Comparison of ENCODE assay signal across 17 mouse cellular contexts in the genomic region with DNA sequence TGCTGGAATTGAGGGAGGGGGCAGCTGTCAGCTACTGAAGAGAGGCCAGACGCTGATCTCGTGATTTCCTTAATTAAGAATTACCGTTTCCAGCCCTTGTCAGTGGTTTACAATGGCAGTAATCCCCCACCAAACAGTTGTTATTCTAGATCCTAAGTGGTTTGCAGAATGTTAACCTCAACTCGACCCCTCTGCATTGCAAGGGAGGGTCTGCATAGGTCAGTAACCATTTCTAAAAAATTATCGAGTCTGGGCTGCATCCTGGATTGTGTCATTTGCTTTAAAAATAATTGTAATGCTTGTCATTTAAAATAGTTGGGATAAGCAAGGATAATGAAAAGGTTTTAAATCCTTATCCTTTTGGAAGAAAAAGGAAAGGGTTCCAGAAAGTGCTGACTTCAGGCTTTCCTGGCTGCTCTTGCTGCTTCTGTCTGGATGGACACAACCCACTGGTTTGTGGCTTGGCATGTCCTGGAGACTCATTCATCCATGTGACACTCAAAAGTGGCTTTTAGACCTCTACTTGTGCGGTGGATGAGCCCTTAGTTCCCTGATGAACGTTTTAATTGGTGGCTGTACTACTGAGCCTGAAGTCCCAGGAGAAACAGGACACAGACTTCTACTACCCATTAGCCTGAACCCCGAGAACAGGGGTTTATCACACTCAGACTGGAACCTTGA.
DNase-seq lines count a peak whose midpoint lies in the region; ATAC-seq lines count a peak whose summit lies in the region.
"Had no signal": no experiment of that assay in that cellular context is flagged by ENCODE, and none has a peak within 500 bp of the region (broad histone marks: within the 10 kb centered on the region; RNA-seq: fewer than 3 reads in every experiment).

No protein-coding gene starts in this region.

- WGBS in midbrain, embryonic 11.5 days, result 24% methylated on average over 8 of the region's 8 CpGs
- WGBS in midbrain, embryonic 13.5 days, result 15% methylated on average over 8 of the region's 8 CpGs
- WGBS in kidney, embryonic 14.5 days, result 12% methylated on average over 8 of the region's 8 CpGs

- no peak overlapping the region for H3K9ac ChIP-seq in midbrain, embryonic 11.5 days (ENCODE audit: low read length)
- H3K9ac ChIP-seq in midbrain, embryonic 13.5 days (replicated peaks), result no peak overlapping the region
- H3K9ac ChIP-seq in kidney, embryonic 14.5 days (ENCODE audit: low read depth, low read length), result no peak overlapping the region
- H3K9ac ChIP-seq: hindbrain, embryonic 13.5 days; neural tube, embryonic 13.5 days had no signal

- no peaks in the 10 kb centered on the region for H3K36me3 ChIP-seq in midbrain, embryonic 11.5 days (ENCODE audit: control insufficient read depth, insufficient read depth, low read length)
- no peaks in the 10 kb centered on the region for H3K36me3 ChIP-seq in midbrain, embryonic 13.5 days
- no peaks in the 10 kb centered on the region for H3K36me3 ChIP-seq in kidney, embryonic 14.5 days (ENCODE audit: control insufficient read depth, insufficient read depth, low read length)
- H3K36me3 ChIP-seq: hindbrain, embryonic 13.5 days; neural tube, embryonic 13.5 days had no signal

- H3K4me2 ChIP-seq in midbrain, embryonic 11.5 days, result no peak overlapping the region
- H3K4me2 ChIP-seq in midbrain, embryonic 13.5 days (replicated peaks), result no peak overlapping the region
- no peak overlapping the region for H3K4me2 ChIP-seq in kidney, embryonic 14.5 days (replicated peaks; ENCODE audit: low read depth, low read length)
- H3K4me2 ChIP-seq: hindbrain, embryonic 13.5 days; neural tube, embryonic 13.5 days had no signal

- H3K9me3 ChIP-seq in midbrain, embryonic 11.5 days (ENCODE audit: control insufficient read depth, low read length), result no peaks in the 10 kb centered on the region
- no peaks in the 10 kb centered on the region for H3K9me3 ChIP-seq in midbrain, embryonic 13.5 days
- no peaks in the 10 kb centered on the region for H3K9me3 ChIP-seq in kidney, embryonic 14.5 days (ENCODE audit: control insufficient read depth, low read length)
- H3K9me3 ChIP-seq: hindbrain, embryonic 13.5 days; neural tube, embryonic 13.5 days had no signal

- no peak overlapping the region for H3K27ac ChIP-seq in midbrain, embryonic 11.5 days (ENCODE audit: low read depth, low read length)
- no peak overlapping the region for H3K27ac ChIP-seq in midbrain, embryonic 13.5 days
- peak overlapping the region; percentile 64 for H3K27ac ChIP-seq in kidney, embryonic 14.5 days (ENCODE audit: low read depth, low read length)
- H3K27ac ChIP-seq: gastrocnemius, adult 2 months; hindbrain, embryonic 13.5 days; macrophage; neural tube, embryonic 13.5 days had no signal

- peak; percentile 64 for DNase-seq in midbrain, embryonic 11.5 days (ENCODE audit: low spot score, missing footprints)
- DNase-seq in embryo, embryonic 10.5 days (ENCODE audit: low spot score), result peak; percentile 50
- DNase-seq in retina, postnatal 1 day, result peak; percentile 65
- DNase-seq in cerebellum, postnatal 36 days, result no peak
- no peak for DNase-seq in urinary bladder, adult 18-20 months (ENCODE audit: low spot score in 2 of 2)
- DNase-seq: adrenal gland, postnatal 10 days; cerebellum, adult 8-10 months; gastrocnemius, adult 2 months; layer of hippocampus, adult 9-11 months; liver; lung, adult 18-20 months had no signal

- ATAC-seq in midbrain, embryonic 11.5 days (ENCODE audit: low FRiP score), result 0 out of 2 replicates have a peak, but pooled peaks have one; percentile 22
- ATAC-seq in midbrain, embryonic 13.5 days, result no peak
- peak; percentile 84 for ATAC-seq in kidney, embryonic 14.5 days (ENCODE audit: low FRiP score, low TSS enrichment)
- ATAC-seq: intestine, postnatal 0 days had no signal

- no peak overlapping the region for H3K4me3 ChIP-seq in midbrain, embryonic 11.5 days (ENCODE audit: low read depth, low read length)
- H3K4me3 ChIP-seq in midbrain, embryonic 13.5 days (replicated peaks), result no peak overlapping the region
- no peak overlapping the region for H3K4me3 ChIP-seq in kidney, embryonic 14.5 days (ENCODE audit: low read length)
- H3K4me3 ChIP-seq: gastrocnemius, adult 2 months; hindbrain, embryonic 13.5 days; neural tube, embryonic 13.5 days had no signal

- H3K4me1 ChIP-seq in midbrain, embryonic 11.5 days (ENCODE audit: control insufficient read depth, insufficient read depth, low read length), result 0 out of 2 replicates have a peak, but pooled peaks cover 2% of the 10 kb centered on the region
- H3K4me1 ChIP-seq in midbrain, embryonic 13.5 days (replicated peaks), result peaks cover 7% of the 10 kb centered on the region; the same call in 1 of the 2 replicates
- peaks cover 18% of the 10 kb centered on the region for H3K4me1 ChIP-seq in kidney, embryonic 14.5 days (ENCODE audit: control insufficient read depth, insufficient read depth, low read length)
- H3K4me1 ChIP-seq: hindbrain, embryonic 13.5 days had no signal

- H3K27me3 ChIP-seq in midbrain, embryonic 11.5 days (ENCODE audit: control insufficient read depth, insufficient read depth, low read length), result no peaks in the 10 kb centered on the region
- no peaks in the 10 kb centered on the region for H3K27me3 ChIP-seq in midbrain, embryonic 13.5 days
- H3K27me3 ChIP-seq in kidney, embryonic 14.5 days (ENCODE audit: control insufficient read depth, insufficient read depth, low read length), result no peaks in the 10 kb centered on the region
- H3K27me3 ChIP-seq: hindbrain, embryonic 13.5 days; neural tube, embryonic 13.5 days had no signal

Comparison
In these comparisons a context has a peak if more than half of its experiments do, and no peak if none do; other contexts are left out.
1. DNase-seq: peak in midbrain, embryonic 11.5 days (single experiment), embryo, embryonic 10.5 days (single experiment) and retina, postnatal 1 day (single experiment); none in cerebellum, postnatal 36 days (0 of 2) and urinary bladder, adult 18-20 months (0 of 2).